Mouse (Mus musculus): ENCODE results near the gene 4930505A04Rik.
"Not testable (repeated sequence)": the region's sequence is repeated elsewhere in the genome, so short reads cannot be mapped to it uniquely, and the experiment has no call there.

Gene 4930505A04Rik

GRCm38 (mm10) chr11:30471751-30472593 lies at the start of gene 4930505A04Rik:
4930505A04Rik (minus strand) TSS chr11:30471827.
- peak; percentile 82 for DNase-seq (ENCODE audit: low read depth)

GRCm38 (mm10) chr11:30517133-30517532 lies 45.5 kb upstream of the 4930505A04Rik start:
- no peak for DNase-seq (ENCODE audit: low read depth)

- DNase-seq (ENCODE audit: low read depth): no peak
Observed at GRCm38 (mm10) chr11:30508178-30508577, 36.6 kb upstream of the 4930505A04Rik start.

GRCm38 (mm10) chr11:30498738-30499355 lies 27.2 kb upstream of the 4930505A04Rik start:
- DNase-seq (ENCODE audit: low read depth): no peak

GRCm38 (mm10) chr11:30497151-30497550 lies 25.5 kb upstream of the 4930505A04Rik start:
- DNase-seq (ENCODE audit: low read depth): no peak

- no peak for DNase-seq (ENCODE audit: low read depth)
Observed at GRCm38 (mm10) chr11:30491515-30492260, 20.1 kb upstream of the 4930505A04Rik start.

GRCm38 (mm10) chr11:30488183-30488582 lies 16.6 kb upstream of the 4930505A04Rik start:
- no peak for DNase-seq (ENCODE audit: low read depth)

DNA sequence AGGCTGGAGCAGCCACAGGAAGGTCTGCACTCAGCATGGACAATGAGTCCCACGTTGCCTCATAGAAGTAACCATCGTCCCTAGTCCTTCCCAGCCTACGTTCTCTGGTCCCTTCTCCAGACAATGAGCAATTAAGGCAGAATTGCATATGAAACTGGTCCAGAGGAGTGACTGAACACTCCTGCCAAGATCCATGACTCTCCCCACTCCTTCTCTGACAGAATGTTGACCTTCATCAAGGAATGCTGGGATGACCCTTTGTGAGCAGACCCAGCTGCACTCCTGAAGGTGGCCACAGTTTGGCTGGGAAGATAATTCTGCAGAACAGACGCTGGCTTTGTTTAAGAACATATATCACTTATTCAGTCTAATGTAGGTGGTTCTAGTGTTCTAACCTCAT lies 11.7 kb upstream of the 4930505A04Rik start:
- no peak for DNase-seq (ENCODE audit: low read depth)

DNA sequence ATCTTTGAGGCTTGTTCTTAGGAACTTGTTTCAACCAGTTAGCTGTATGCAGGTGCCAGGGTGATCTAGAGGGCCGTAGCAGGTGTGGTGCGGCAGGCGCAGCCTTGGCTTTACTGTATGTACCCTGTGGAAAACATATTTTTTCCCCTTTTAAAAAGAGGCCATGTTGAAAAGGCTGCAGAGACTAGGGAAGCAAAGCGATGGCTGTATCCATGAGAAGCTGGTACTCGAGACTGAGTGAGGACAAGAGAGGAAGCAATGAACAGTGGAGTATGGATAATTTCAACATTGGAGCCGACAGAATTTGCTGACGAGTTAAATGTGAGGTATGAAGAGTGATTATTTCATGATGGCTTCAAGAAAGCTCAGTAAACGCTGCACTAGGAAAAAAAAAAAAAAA lies 440 bp downstream of the 4930505A04Rik start:
- DNase-seq (ENCODE audit: low read depth): no peak

- no peak for DNase-seq (ENCODE audit: low read depth)
Observed at GRCm38 (mm10) chr11:30454331-30454730, 17.3 kb downstream of the 4930505A04Rik start.

GRCm38 (mm10) chr11:30448126-30448525 lies 23.5 kb downstream of the 4930505A04Rik start:
- no peak for DNase-seq (ENCODE audit: low read depth)

DNA sequence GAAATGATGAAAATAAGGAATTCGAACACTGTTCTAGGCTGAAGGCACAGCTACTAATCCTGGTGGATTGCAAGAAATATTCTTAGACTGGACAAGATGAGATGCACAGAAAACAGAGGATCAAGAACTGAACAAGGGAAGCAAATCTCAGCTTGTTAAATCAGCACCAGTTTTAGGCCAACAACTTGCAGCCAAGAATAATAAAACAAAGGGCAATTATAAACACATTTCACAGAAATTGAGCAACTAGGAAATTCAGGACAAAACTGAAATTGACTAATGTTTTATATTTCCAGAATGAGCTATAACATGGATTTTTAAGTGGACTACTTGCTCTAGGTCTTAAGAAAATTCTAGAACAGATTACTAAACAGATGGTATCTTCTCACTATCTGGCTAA lies 24.1 kb downstream of the 4930505A04Rik start:
- peak; percentile 24 for DNase-seq (ENCODE audit: low read depth)

DNA sequence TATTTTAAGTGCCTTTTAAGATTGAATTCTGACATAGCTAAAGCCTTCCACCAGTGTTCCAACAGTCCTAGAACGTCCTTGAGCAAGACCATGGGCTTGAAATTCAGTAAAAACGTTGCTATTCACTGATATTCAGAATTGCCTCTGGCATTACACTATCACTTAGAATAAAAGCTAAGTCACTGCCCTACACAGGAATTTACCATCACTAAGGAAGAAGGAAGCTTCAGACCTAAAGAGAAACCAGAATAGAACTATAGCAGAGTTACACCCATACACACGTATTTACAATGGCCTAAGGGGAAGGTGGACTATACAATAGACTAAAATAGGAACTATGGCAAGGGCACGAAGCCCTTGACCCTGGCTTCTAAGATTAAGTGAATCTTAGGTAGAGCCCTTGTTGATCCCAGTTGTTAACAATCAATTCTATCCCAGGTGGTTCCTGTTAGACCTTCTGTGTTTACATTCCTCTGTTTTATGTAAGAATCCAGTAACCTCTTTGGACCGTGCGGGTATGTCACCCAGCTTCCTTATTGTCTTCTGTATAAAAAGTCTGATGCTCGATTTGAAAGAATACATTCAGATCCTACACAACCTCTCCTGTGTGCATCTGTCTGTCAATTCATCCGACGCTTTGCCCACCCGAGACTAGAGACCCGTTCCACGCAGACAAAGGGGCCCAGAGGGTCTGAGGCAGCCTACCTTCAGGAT lies 27.3 kb downstream of the 4930505A04Rik start:
- DNase-seq (ENCODE audit: low read depth): not testable (repeated sequence)

GRCm38 (mm10) chr11:30443746-30444145 lies 27.9 kb downstream of the 4930505A04Rik start:
- no peak for DNase-seq (ENCODE audit: low read depth)

DNA sequence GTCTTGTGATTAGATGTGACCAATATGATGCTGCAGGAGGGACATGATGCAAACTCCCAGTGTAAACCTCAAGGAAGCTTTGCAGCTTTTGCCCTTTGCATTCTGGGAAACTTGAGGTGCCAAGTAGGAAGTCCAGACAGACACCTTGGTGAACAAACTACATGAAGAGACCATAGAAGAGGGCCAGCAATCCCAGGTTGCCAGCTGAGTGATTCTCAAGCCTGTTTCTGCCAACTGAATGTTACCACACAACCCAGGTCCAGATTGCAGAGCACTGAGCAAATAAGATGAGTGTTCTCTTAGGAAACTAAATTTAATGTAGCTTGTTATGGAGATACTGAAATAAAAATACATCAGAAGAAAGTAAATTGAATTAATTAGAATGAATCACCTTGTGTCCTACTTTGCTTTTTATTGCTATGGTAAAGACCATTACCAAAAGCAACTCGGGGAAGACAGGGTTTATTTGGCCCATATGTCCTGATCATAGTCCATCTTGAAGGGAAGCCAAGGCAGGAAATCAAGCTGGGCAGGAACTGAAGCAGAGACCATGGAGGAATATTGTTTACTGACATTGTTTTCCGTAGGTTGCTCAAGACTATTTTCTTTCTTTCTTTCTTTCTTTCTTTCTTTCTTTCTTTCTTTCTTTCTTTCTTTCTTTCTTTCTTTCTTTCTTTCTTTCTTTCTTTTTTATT lies 38.2 kb downstream of the 4930505A04Rik start:
- no peak for DNase-seq (ENCODE audit: low read depth)

DNA sequence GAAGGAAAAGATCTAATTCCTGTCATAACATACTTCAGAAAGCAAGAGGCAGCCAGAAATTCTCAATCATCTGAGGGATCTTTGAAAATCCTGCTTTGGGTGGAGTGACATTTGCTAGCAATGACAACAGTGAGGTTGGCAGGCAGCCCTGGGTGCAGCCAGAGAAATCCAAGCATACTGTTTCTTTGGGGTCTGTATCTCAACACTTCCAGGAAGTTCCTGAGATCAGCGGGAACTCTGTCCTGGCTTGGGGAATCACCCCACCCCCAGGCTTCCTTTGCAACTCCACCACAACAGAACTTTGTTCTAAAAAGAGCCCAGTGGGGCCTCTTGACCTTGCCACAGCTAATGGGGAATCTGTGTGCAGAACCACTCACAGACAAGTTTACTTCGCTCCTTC lies 66.0 kb downstream of the 4930505A04Rik start:
- no peak for DNase-seq (ENCODE audit: low read depth)

DNA sequence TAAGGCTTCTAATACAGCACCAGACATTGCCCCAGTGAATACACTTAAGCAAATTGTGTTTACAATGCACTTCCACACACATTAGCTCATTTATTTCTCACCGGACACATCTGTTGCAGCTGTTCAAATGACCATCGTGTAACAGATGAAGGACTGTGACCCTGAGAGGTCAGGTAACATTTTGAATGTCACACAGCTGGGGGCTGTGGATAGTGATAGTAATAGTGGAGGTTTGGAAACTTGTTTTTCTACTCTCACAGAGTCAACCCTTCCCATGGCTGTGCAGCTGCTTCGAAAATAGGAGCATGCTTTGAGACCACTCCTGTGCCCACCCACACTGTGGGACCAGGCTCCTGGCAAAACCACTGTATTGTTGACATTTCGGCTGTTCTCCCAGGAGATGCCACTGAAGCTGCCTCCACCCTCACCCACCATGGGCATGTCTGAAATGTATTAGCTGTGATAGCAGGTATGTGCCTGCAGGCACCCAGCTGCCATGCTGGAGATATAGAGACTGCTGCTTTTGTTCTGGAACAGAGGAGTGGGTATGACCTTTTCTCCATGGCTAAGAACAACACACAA lies 66.9 kb downstream of the 4930505A04Rik start:
- no peak for DNase-seq (ENCODE audit: low read depth)

DNA sequence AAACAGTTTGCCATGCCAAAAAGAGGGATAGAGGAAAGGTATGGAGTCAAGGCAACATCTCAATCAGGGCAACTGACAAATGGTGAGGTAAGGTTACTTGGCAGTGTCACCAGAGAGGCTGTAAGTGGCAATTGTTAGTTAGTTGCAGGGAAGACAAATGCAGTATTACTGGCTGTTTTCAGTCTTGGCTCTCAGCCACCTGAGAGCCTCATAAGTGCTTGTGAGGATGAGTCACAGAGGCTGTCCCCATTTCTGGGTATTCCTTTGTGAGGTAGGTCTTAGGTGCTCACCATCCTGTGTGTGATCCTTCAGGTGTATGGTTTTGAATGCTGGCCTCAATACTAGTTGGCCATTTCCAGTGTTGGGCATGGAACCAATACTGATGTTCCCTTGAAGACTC lies 77.3 kb downstream of the 4930505A04Rik start:
- DNase-seq (ENCODE audit: low read depth): no peak

- DNase-seq (ENCODE audit: low read depth): no peak
Observed at GRCm38 (mm10) chr11:30383076-30383475, 88.6 kb downstream of the 4930505A04Rik start.

All from fibroblast of lung, adult 2 months (primary cell).